Mouse (Mus musculus): ENCODE data around the gene A830018L16Rik. TPM values are rescaled to one million over a fixed set of nuclear protein-coding genes. Genes with fewer than 3 reads are reported as not detected.

The A830018L16Rik gene
- polyA plus RNA-seq, 1 experiment from 2014 or later: 16.7 TPM

DNA sequence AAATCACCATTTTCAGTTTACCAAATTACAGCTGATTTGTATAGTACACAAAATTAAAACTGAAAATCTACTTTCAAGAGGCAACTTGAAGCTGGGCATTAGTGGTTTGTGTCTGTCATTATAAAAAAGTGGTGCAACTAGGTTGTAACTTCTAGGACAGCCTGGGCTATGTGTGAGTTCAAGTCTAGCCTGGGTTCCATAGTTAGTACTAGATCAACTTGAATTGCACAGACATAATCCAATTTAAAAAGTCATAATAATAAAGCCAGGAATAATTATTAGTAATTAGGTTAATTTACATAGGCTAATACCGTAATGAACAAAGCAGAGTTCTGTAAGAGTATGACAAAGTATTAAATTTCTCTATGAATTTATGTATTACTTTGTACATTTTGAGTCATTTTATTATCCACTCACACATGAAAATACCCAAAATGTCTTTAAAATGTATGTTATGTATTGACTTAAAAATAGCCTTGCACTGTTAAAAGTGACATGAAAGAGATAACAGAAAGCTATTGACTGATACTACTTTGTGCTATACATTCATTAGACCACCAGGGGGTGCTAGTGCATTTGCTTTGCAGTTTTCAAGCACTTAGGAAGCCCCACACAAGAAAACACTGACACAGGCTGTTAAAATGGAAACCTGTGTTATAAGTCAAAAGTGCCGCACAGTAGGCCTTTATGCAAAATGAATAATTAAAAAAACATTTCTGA, 243.6 kb downstream of the A830018L16Rik start:
- no peaks in the 10 kb centered on the region for H3K4me1 ChIP-seq
- peak; percentile 84 for ATAC-seq (ENCODE audit: low FRiP score)
- H3K27me3 ChIP-seq (replicated peaks): no peaks in the 10 kb centered on the region
- no peaks in the 10 kb centered on the region for H3K36me3 ChIP-seq
- WGBS: 49% methylated on average over 2 of the region's 2 CpGs
- H3K9me3 ChIP-seq (replicated peaks): no peaks in the 10 kb centered on the region
- no peak overlapping the region for H3K4me3 ChIP-seq (replicated peaks)
- no peak overlapping the region for H3K4me2 ChIP-seq
- no peak overlapping the region for H3K9ac ChIP-seq (replicated peaks)
- no peak overlapping the region for H3K27ac ChIP-seq (replicated peaks)

DNA sequence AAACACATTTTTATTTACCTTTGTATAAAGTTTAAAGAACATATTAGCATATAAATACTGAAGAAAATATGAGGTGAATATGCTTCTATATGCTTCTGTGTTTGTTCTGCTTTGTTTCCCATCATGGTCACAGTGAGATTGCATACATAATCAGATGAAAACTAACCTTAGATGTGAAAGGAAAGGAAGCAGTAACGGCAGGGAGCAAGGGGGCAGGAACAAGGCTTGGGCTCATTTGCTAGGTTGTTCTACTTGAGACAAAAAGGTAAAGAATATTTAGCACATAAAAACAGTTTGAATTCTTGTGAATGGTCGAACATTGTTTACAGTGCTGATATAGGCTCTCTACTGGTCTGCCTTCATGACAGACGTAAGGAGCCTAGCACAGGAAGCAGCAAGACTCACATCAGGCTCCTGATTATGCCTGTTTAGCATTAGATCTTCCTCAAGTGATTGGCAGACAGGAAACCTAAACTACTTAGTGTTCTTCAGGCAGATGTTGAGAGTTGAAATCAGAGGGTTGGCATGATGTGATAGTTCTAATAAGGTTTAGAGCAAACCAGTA, 244.2 kb downstream of the A830018L16Rik start:
- Histone ChIP-seq H3K9ac (replicated peaks) (no peak overlapping the region), H3K4me3 (replicated peaks) (no peak overlapping the region), H3K27me3 (replicated peaks) (no peaks in the 10 kb centered on the region), H3K4me1 (no peaks in the 10 kb centered on the region), H3K36me3 (no peaks in the 10 kb centered on the region), H3K27ac (replicated peaks) (no peak overlapping the region), H3K9me3 (replicated peaks) (no peaks in the 10 kb centered on the region), H3K4me2 (no peak overlapping the region)
- 0 out of 2 replicates have a peak, but pooled peaks have one; percentile 24 for ATAC-seq (ENCODE audit: low FRiP score)
- 49% methylated on average over 3 of the region's 3 CpGs for WGBS

DNA sequence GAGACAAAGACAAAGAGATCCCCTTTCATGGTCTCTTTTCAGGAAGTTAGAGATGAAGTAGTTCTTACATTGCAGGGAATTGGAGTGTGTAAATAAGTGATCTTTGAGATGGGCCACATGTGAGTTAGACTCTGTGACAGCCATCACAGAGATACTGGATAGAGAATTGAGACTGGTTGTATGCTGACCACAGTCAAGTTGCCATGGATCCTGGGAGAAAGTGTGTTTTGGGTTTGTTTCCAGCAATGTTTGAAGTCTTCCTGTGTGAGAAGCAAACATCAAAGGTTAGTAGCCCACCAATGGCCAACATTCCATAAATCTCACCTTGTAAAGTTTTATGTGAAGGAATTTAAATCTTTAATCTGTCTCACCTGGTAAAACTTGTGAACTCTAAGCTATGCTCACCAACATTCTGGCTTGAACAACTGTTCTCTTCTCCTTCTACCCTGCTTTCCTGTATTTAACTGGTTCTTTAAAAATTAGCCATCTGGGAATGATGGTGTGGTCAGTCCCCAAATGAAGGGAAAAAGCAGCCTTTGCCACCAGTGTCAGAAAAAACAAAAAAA, 330.9 kb downstream of the A830018L16Rik start:
- no peaks in the 10 kb centered on the region for H3K36me3 ChIP-seq
- no peak for ATAC-seq (ENCODE audit: low FRiP score)
- no peak overlapping the region for H3K9ac ChIP-seq (replicated peaks)
- H3K9me3 ChIP-seq (replicated peaks): no peaks in the 10 kb centered on the region
- H3K27me3 ChIP-seq (replicated peaks): no peaks in the 10 kb centered on the region
- no peak overlapping the region for H3K4me2 ChIP-seq
- no peak overlapping the region for H3K27ac ChIP-seq (replicated peaks)
- no peak overlapping the region for H3K4me3 ChIP-seq (replicated peaks)
- H3K4me1 ChIP-seq: no peaks in the 10 kb centered on the region

DNA sequence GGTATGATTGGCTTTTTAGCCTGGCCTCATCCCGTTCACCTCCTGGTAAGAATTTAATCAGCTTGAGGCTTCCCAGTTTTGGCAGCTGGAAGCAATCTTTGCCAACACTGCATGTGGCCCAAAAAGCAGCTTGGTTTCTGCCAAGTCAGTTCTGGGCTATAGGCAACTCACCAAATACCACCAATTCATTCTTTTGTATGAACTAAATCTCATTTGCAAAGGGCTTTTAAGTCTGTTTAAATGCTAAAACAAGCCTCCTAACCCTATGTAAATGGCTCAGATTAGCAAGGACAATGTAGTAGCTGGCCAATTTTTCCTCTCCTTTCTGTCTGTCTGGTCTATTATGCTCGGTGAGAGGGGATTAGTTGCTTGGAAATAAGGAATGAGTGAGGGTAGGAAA, 334.5 kb downstream of the A830018L16Rik start:
- Histone ChIP-seq H3K27me3 (replicated peaks) (no peaks in the 10 kb centered on the region), H3K36me3 (no peaks in the 10 kb centered on the region), H3K4me3 (replicated peaks) (no peak overlapping the region), H3K27ac (replicated peaks) (no peak overlapping the region), H3K9me3 (replicated peaks) (no peaks in the 10 kb centered on the region), H3K9ac (replicated peaks) (no peak overlapping the region), H3K4me2 (no peak overlapping the region), H3K4me1 (no peaks in the 10 kb centered on the region)
- WGBS: 43% methylated on average over 2 of the region's 2 CpGs
- ATAC-seq (ENCODE audit: low FRiP score): no peak

DNA sequence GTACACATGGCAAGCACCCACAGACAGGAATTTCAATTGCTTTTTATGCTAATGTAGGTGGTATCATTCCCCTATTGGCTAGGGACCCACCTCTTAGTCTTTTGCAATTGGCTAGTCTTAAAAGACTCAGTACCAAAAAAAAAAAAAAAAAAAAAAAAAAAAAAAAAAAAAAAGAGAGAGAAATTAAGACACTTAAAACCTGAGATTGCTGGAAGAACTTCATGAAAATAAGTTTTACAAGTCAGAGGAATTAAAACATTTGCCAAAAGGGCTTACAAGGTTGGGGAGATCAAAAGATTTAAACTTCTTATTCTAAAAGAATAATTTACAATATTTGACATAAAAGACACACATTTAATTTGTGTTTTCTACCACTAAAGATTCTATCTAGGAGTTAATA, 336.2 kb downstream of the A830018L16Rik start:
- no peaks in the 10 kb centered on the region for H3K9me3 ChIP-seq (replicated peaks)
- no peak overlapping the region for H3K4me3 ChIP-seq (replicated peaks)
- H3K27me3 ChIP-seq (replicated peaks): no peaks in the 10 kb centered on the region
- H3K4me1 ChIP-seq: no peaks in the 10 kb centered on the region
- ATAC-seq (ENCODE audit: low FRiP score): no peak
- H3K27ac ChIP-seq (replicated peaks): no peak overlapping the region
- no peak overlapping the region for H3K4me2 ChIP-seq
- no peak overlapping the region for H3K9ac ChIP-seq (replicated peaks)
- no peaks in the 10 kb centered on the region for H3K36me3 ChIP-seq

DNA sequence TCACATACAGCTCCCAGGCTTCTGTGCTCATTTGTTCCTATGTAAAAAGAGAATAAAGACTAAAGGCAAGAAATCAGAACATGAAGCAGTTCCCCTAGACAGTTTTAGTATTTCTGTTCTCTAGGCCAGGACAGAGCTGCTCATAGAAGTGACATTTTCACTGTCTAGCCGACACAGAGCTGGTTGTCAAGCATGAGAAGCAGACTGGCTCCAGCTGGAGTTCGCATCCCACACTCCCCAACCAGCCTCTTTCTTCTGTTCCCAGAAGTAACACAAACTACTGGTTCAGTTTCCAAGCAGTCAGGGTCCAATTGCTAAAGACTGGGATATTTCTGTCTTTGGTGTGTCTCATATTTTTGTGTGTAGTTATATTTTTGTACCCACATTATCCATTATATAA, 336.7 kb downstream of the A830018L16Rik start:
- H3K4me3 ChIP-seq (replicated peaks): no peak overlapping the region
- no peak for ATAC-seq (ENCODE audit: low FRiP score)
- no peak overlapping the region for H3K27ac ChIP-seq (replicated peaks)
- 92% methylated on average over 2 of the region's 2 CpGs for WGBS
- H3K9ac ChIP-seq (replicated peaks): no peak overlapping the region
- H3K9me3 ChIP-seq (replicated peaks): no peaks in the 10 kb centered on the region
- no peak overlapping the region for H3K4me2 ChIP-seq
- no peaks in the 10 kb centered on the region for H3K36me3 ChIP-seq
- H3K27me3 ChIP-seq (replicated peaks): no peaks in the 10 kb centered on the region
- H3K4me1 ChIP-seq: no peaks in the 10 kb centered on the region

DNA sequence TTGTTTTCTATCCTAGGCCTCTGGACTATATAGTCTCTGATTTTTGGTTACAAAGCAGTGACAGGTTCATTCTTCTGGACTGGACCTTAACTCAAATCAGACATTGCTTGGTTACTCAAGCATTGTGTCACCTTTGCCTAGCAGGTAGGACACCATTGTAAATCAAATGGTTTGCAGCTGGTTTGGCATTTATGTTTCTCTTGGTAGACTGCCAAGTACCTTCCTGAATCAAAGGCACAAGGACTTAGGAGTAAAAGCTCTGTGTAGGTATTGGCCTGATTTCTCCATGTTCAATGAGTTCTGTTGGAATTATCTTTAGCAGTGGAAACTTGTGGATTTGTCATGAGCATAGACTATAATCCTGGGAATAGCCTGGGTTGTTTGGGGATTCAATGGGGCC, 338.1 kb downstream of the A830018L16Rik start:
- no peak overlapping the region for H3K27ac ChIP-seq (replicated peaks)
- H3K4me3 ChIP-seq (replicated peaks): no peak overlapping the region
- no peaks in the 10 kb centered on the region for H3K27me3 ChIP-seq (replicated peaks)
- ATAC-seq (ENCODE audit: low FRiP score): no peak
- H3K9ac ChIP-seq (replicated peaks): no peak overlapping the region
- no peaks in the 10 kb centered on the region for H3K36me3 ChIP-seq
- no peak overlapping the region for H3K4me2 ChIP-seq
- no peaks in the 10 kb centered on the region for H3K9me3 ChIP-seq (replicated peaks)
- no peaks in the 10 kb centered on the region for H3K4me1 ChIP-seq

DNA sequence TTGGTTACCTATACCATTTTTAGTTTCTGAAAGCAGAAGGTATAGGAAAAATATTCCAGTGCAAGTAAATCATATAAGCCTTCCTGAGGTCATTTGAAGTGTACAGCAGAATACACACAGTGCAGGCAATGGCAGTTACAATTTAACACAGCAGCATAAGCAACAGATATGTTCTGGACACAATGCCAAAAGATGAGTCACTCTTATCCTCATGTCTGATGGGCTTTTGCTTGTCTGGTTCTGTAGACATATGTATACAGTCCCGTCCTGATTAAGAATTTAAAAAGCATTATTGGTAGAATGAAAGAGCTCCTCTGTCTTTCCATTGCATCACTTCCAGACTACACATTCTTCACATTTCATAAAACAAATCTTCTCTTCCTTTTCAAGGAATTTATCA, 374.4 kb downstream of the A830018L16Rik start:
- Histone ChIP-seq H3K4me3 (replicated peaks) (no peak overlapping the region), H3K9me3 (replicated peaks) (no peaks in the 10 kb centered on the region), H3K27ac (replicated peaks) (no peak overlapping the region), H3K4me2 (no peak overlapping the region), H3K36me3 (no peaks in the 10 kb centered on the region), H3K9ac (replicated peaks) (no peak overlapping the region), H3K27me3 (replicated peaks) (no peaks in the 10 kb centered on the region), H3K4me1 (no peaks in the 10 kb centered on the region)
- no peak for ATAC-seq (ENCODE audit: low FRiP score)
- WGBS: 78% methylated on average over 1 of the region's 1 CpGs

DNA sequence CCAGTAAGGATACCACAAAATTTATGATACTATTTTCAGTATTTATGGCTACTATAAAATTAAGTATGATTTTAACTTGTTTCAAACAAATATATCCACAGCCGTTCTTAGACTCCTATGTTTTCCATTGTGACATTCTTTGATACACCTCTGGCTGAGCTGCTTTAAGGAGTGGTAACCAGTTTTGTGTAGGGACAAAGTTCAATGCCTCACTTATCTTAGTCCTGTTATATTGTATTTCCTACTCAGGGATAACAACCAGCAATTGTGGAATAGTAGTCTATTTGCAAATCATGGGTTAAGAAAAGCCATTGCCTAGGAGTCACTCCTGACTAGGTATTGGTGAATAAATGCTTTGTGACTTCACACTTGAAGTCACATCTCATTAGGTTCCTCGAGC, 378.9 kb downstream of the A830018L16Rik start:
- ATAC-seq (ENCODE audit: low FRiP score): no peak
- no peak overlapping the region for H3K4me2 ChIP-seq
- WGBS: 66% methylated on average over 2 of the region's 2 CpGs
- H3K27ac ChIP-seq (replicated peaks): no peak overlapping the region
- H3K36me3 ChIP-seq: no peaks in the 10 kb centered on the region
- no peak overlapping the region for H3K4me3 ChIP-seq (replicated peaks)
- no peaks in the 10 kb centered on the region for H3K9me3 ChIP-seq (replicated peaks)
- H3K4me1 ChIP-seq: no peaks in the 10 kb centered on the region
- no peaks in the 10 kb centered on the region for H3K27me3 ChIP-seq (replicated peaks)
- no peak overlapping the region for H3K9ac ChIP-seq (replicated peaks)

DNA sequence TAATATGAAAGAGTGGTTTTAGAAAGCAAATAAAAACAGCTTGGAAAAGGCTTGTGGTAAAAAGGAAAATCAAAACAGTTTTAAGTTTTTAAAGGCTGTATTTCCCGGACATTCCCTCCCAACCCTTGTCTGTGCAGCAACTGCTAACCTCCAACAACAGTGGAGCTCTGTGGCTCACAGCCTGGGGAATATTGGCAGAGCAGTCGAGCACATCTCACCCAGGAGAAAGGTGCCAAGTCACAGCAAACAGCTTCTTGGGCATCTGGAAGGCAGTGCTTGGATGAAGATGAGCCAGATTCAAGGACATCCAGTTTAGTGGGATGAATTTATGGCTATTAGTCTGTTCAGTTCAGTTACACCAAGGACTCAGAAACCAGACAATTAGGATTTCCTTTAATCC, 381.8 kb downstream of the A830018L16Rik start:
- 64% methylated on average over 2 of the region's 2 CpGs for WGBS
- Histone ChIP-seq H3K4me1 (no peaks in the 10 kb centered on the region), H3K9ac (replicated peaks) (no peak overlapping the region), H3K27ac (replicated peaks) (no peak overlapping the region), H3K4me3 (replicated peaks) (no peak overlapping the region), H3K9me3 (replicated peaks) (no peaks in the 10 kb centered on the region), H3K27me3 (replicated peaks) (no peaks in the 10 kb centered on the region), H3K36me3 (no peaks in the 10 kb centered on the region), H3K4me2 (no peak overlapping the region)
- no peak for ATAC-seq (ENCODE audit: low FRiP score)

DNA sequence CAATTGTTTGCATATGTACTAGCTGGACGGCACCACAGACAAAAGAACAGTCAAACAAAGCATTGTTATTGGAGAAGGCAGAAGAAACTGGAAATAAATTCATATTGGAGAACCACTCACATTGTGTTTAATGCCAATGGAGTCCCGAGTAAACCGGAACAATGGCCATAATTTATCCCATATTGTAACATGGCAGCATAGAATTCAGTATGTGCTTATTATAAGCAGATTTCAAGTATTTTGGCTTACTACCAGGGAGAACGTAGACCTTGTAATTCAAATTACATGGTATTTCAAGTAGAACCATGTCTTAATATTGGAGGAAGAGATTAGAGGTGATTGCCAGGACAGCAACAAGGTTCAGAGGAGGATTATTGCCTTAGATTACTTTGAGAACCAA, 458.9 kb downstream of the A830018L16Rik start:
- no peak overlapping the region for H3K4me2 ChIP-seq
- no peaks in the 10 kb centered on the region for H3K9me3 ChIP-seq (replicated peaks)
- no peaks in the 10 kb centered on the region for H3K4me1 ChIP-seq
- no peaks in the 10 kb centered on the region for H3K36me3 ChIP-seq
- WGBS: 78% methylated on average over 4 of the region's 4 CpGs
- no peak overlapping the region for H3K27ac ChIP-seq (replicated peaks)
- H3K27me3 ChIP-seq (replicated peaks): no peaks in the 10 kb centered on the region
- no peak for ATAC-seq (ENCODE audit: low FRiP score)
- H3K4me3 ChIP-seq (replicated peaks): no peak overlapping the region
- no peak overlapping the region for H3K9ac ChIP-seq (replicated peaks)

DNA sequence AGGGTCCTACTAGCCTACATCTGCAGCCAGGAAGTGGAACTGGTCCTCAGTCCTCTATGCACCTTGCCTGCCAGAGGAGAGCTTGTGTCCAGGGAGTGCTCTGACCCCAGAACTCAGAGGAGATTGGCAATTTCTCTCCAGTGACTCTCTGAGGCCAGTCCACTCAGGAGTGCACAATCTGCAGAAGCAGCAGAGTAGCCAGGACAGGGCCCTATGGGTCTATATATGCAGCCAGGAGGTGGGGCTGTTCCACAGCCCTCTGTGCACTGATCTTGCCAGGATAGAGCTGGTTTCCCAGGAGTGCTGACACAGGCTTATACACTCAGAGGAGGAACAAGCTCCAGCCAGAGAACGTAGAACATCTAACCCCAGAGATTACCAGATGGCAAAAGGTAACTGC, 459.7 kb downstream of the A830018L16Rik start:
- Histone ChIP-seq H3K4me2 (no peak overlapping the region), H3K9ac (replicated peaks) (no peak overlapping the region), H3K4me3 (replicated peaks) (no peak overlapping the region), H3K36me3 (no peaks in the 10 kb centered on the region), H3K27me3 (replicated peaks) (no peaks in the 10 kb centered on the region), H3K9me3 (replicated peaks) (no peaks in the 10 kb centered on the region), H3K27ac (replicated peaks) (no peak overlapping the region), H3K4me1 (no peaks in the 10 kb centered on the region)
- 78% methylated on average over 1 of the region's 1 CpGs for WGBS
- ATAC-seq (ENCODE audit: low FRiP score): no peak

All from neural tube, embryonic 15.5 days (tissue).